Mouse (Mus musculus) midbrain, embryonic 11.5 days (tissue): ENCODE measurements around the gene Slc25a54. TPM values are rescaled to one million over a fixed set of nuclear protein-coding genes. Genes with fewer than 3 reads are reported as not detected.

Experiments used
- ATAC-seq: fragments of 200-750 bp; cut with Nextera tagmentation; 2 replicates; pipeline ENCODE4 v1.8.0; 2017; ENCODE audit warnings: moderate TSS enrichment, moderate library complexity; ENCODE audit not compliant: low FRiP score
- DNase-seq: peaks from one replicate; pipeline ENCODE4 v3.0.0; 2015; ENCODE audit warnings: low spot score; ENCODE audit errors: missing footprints
- H3K27ac ChIP-seq: fragments of 300-500 bp; sonication (generic); 2 replicates; pipeline ENCODE4 v1.5.1; 2014; ENCODE audit warnings: low read depth, low read length
- H3K27me3 ChIP-seq: fragments of 300-500 bp; sonication (generic); 2 replicates; pipeline ENCODE4 v1.6.1; 2014; ENCODE audit warnings: mild to moderate bottlenecking, low read length, moderate library complexity, mixed read lengths; ENCODE audit not compliant: control insufficient read depth, insufficient read depth
- H3K36me3 ChIP-seq: fragments of 300-500 bp; sonication (generic); 2 replicates; pipeline ENCODE4 v1.6.1; 2014; ENCODE audit warnings: mild to moderate bottlenecking, low read length, moderate library complexity, mixed read lengths; ENCODE audit not compliant: control insufficient read depth, insufficient read depth
- H3K4me1 ChIP-seq: fragments of 300-500 bp; sonication (generic); 2 replicates; pipeline ENCODE4 v1.6.1; 2014; ENCODE audit warnings: low read length; ENCODE audit not compliant: control insufficient read depth, insufficient read depth
- H3K4me2 ChIP-seq: fragments of 300-500 bp; sonication (generic); 2 replicates; pipeline ENCODE4 v1.6.1; 2014; ENCODE audit warnings: mild to moderate bottlenecking, moderate library complexity
- H3K4me3 ChIP-seq: fragments of 300-500 bp; sonication (generic); 2 replicates; pipeline ENCODE4 v1.5.1; 2014; ENCODE audit warnings: low read depth, low read length
- H3K9ac ChIP-seq: fragments of 300-500 bp; sonication (generic); 2 replicates; pipeline ENCODE4 v1.6.1; 2014; ENCODE audit warnings: low read length
- H3K9me3 ChIP-seq: fragments of 300-500 bp; sonication (generic); 2 replicates; pipeline ENCODE4 v1.6.1; 2016; ENCODE audit warnings: low read length; ENCODE audit not compliant: control insufficient read depth
- WGBS: fragments of 180-500 bp; shearing (Covaris S2); extraction: QIAGEN DNeasy Blood & Tissue Kit; methylation state at CpG from one replicate; pipeline ENCODE4 v1.1.7; 2014; 5-methylcytosine and 5-hydroxymethylcytosine counted together
- polyA plus RNA-seq: library from polyadenylated mRNA; unstranded; fragments of >200 nt; fragmentation: Nextera tagmentation; extraction: Ambion mirVana; gene quantifications from 2 replicates; pipeline ENCODE4 v1.2.1, GENCODE M21; 2014

Gene Slc25a54
- polyA plus RNA-seq, 1 experiment from 2014 or later = not detected

GRCm38 (mm10) chr3:109135352-109135751, 55.1 kb downstream of the Slc25a54 start:
- no peak overlapping the region for H3K9ac ChIP-seq
- H3K27me3 ChIP-seq = no peaks in the 10 kb centered on the region
- DNase-seq (no peak), ATAC-seq (no peak)
- H3K27ac ChIP-seq = no peak overlapping the region
- H3K4me2 ChIP-seq = no peak overlapping the region
- H3K4me1 ChIP-seq = no peaks in the 10 kb centered on the region
- no peak overlapping the region for H3K4me3 ChIP-seq
- no peaks in the 10 kb centered on the region for H3K9me3 ChIP-seq
- WGBS = 96% methylated on average over 1 of the region's 1 CpGs
- H3K36me3 ChIP-seq = no peaks in the 10 kb centered on the region

GRCm38 (mm10) chr3:109152561-109152960, 72.3 kb downstream of the Slc25a54 start:
- Histone ChIP-seq H3K4me2 (no peak overlapping the region), H3K36me3 (no peaks in the 10 kb centered on the region), H3K4me3 (no peak overlapping the region), H3K9ac (no peak overlapping the region), H3K9me3 (no peaks in the 10 kb centered on the region), H3K4me1 (no peaks in the 10 kb centered on the region), H3K27ac (no peak overlapping the region), H3K27me3 (no peaks in the 10 kb centered on the region)
- ATAC-seq (no peak), DNase-seq (no peak)
- WGBS = 80% methylated on average over 4 of the region's 4 CpGs

GRCm38 (mm10) chr3:109153410-109153809, 73.1 kb downstream of the Slc25a54 start:
- DNase-seq (no peak), ATAC-seq (no peak)
- Histone ChIP-seq H3K27me3 (no peaks in the 10 kb centered on the region), H3K4me3 (no peak overlapping the region), H3K9me3 (no peaks in the 10 kb centered on the region), H3K4me2 (no peak overlapping the region), H3K36me3 (no peaks in the 10 kb centered on the region), H3K27ac (no peak overlapping the region), H3K4me1 (no peaks in the 10 kb centered on the region), H3K9ac (no peak overlapping the region)
- 98% methylated on average over 6 of the region's 6 CpGs for WGBS

- Histone ChIP-seq H3K27me3 (no peaks in the 10 kb centered on the region), H3K9ac (no peak overlapping the region), H3K27ac (no peak overlapping the region), H3K36me3 (no peaks in the 10 kb centered on the region), H3K4me3 (no peak overlapping the region), H3K4me2 (no peak overlapping the region), H3K9me3 (no peaks in the 10 kb centered on the region), H3K4me1 (no peaks in the 10 kb centered on the region)
- 93% methylated on average over 4 of the region's 4 CpGs for WGBS
- ATAC-seq = no peak
- no peak for DNase-seq
Measured at GRCm38 (mm10) chr3:109155926-109156669, 75.8 kb downstream of the Slc25a54 start.

- Histone ChIP-seq H3K4me3 (no peak overlapping the region), H3K36me3 (no peaks in the 10 kb centered on the region), H3K4me2 (no peak overlapping the region), H3K27me3 (no peaks in the 10 kb centered on the region), H3K27ac (no peak overlapping the region), H3K4me1 (no peaks in the 10 kb centered on the region), H3K9me3 (no peaks in the 10 kb centered on the region), H3K9ac (no peak overlapping the region)
- 86% methylated on average over 3 of the region's 3 CpGs for WGBS
- ATAC-seq (no peak), DNase-seq (no peak)
Measured at GRCm38 (mm10) chr3:109157481-109157880, 77.2 kb downstream of the Slc25a54 start.

GRCm38 (mm10) chr3:109164088-109164487, 83.8 kb downstream of the Slc25a54 start:
- Histone ChIP-seq H3K4me2 (no peak overlapping the region), H3K27me3 (no peaks in the 10 kb centered on the region), H3K4me3 (no peak overlapping the region), H3K4me1 (no peaks in the 10 kb centered on the region), H3K9me3 (no peaks in the 10 kb centered on the region), H3K27ac (no peak overlapping the region), H3K9ac (no peak overlapping the region), H3K36me3 (no peaks in the 10 kb centered on the region)
- WGBS = 95% methylated on average over 2 of the region's 2 CpGs
- DNase-seq (no peak), ATAC-seq (0 out of 2 replicates have a peak, but pooled peaks have one; percentile 42)

- H3K9ac ChIP-seq = no peak overlapping the region
- no peak overlapping the region for H3K4me2 ChIP-seq
- DNase-seq (no peak), ATAC-seq (no peak)
- no peak overlapping the region for H3K27ac ChIP-seq
- H3K9me3 ChIP-seq = no peaks in the 10 kb centered on the region
- H3K4me3 ChIP-seq = no peak overlapping the region
- H3K36me3 ChIP-seq = no peaks in the 10 kb centered on the region
- 86% methylated on average over 1 of the region's 1 CpGs for WGBS
- H3K27me3 ChIP-seq = no peaks in the 10 kb centered on the region
- no peaks in the 10 kb centered on the region for H3K4me1 ChIP-seq
Measured at GRCm38 (mm10) chr3:109164644-109165043, 84.4 kb downstream of the Slc25a54 start.

- H3K9me3 ChIP-seq = no peaks in the 10 kb centered on the region
- DNase-seq = no peak
- no peak for ATAC-seq
- no peak overlapping the region for H3K9ac ChIP-seq
- 93% methylated on average over 8 of the region's 8 CpGs for WGBS
- H3K4me1 ChIP-seq = no peaks in the 10 kb centered on the region
- no peak overlapping the region for H3K27ac ChIP-seq
- H3K4me3 ChIP-seq = no peak overlapping the region
- no peaks in the 10 kb centered on the region for H3K36me3 ChIP-seq
- H3K27me3 ChIP-seq = no peaks in the 10 kb centered on the region
- no peak overlapping the region for H3K4me2 ChIP-seq
Measured at GRCm38 (mm10) chr3:109165214-109165829, 85.1 kb downstream of the Slc25a54 start.
